Mouse (Mus musculus) testis, postnatal 14 days (tissue): ENCODE measurements around the gene Ap3b1.
"Not testable (repeated sequence)": the region's sequence is repeated elsewhere in the genome, so short reads cannot be mapped to it uniquely, and the experiment has no call there.

Experiments used
- DNase-seq: peaks from one replicate; pipeline ENCODE4 v3.0.0; 2021; ENCODE audit warnings: low spot score

Ap3b1 gene

DNA sequence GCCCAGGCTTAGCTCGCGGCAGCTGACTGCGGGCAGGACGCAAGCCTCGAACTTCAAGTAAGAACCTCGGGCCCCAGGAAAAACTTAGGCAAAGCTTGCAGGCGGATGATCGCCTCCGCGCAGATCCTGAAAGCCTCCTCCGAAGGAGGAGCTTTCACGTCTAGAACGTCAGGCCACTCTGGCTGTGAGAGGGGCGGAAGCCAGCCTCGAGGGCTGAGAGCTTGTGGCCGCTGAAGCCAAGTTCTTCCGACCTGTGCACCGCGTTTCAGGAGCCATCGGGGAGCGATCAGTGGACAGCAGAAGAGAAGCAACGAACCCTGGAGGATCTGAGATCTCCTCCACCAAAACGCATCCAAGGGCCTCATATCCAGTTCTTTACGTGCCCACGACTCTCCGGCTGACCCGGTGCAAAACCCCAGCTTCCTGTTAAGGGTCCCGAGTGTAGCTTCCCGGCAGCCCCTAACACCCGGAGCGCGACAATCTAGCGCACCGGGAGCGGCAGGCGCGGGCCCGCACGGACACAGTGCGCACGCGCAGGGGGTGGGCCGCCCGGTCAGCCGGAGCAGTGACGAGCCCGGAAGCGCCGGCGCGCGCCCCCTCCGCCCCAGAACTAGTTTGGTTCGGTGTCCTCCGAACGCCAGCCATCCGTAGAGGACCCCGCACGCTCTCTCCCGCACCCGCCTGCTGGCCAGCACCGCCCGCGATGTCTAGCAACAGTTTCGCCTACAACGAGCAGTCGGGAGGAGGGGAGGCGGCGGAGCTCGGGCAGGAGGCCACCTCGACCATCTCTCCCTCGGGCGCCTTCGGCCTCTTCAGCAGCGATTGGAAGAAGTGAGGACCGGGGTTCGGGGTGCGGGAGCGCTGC, at the start of gene Ap3b1:
TSS of gene Ap3b1 (plus strand) at position 560 of the 865 bp plus-strand sequence.
- DNase-seq = peak; percentile 90

GRCm38 (mm10) chr13:94312812-94313211, 45.9 kb upstream of the Ap3b1 start:
- not testable (repeated sequence) for DNase-seq

- no peak for DNase-seq
These were observed 41.7 kb upstream of the Ap3b1 start for GRCm38 (mm10) chr13:94316975-94317511.

GRCm38 (mm10) chr13:94321094-94321792, 37.5 kb upstream of the Ap3b1 start:
- DNase-seq = no peak

DNA sequence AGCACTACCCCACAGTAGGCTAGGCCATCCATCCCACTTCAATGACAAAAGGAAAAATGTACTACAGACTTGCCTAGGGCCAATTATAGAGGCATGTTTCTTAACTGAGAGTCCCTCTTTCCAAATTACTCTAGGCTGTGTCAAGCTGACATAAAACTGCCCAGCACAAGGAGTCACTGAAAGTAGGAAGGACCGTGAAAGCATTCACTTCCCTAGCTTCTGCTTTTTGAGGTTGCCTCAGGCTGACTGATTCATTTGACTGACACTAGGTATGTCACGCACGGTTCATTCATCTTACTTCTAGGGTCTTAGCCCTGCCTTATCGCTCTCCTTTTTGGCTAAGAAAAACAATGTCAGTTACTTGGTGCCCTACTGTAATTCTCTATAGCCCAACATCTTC, 36.3 kb upstream of the Ap3b1 start:
- no peak for DNase-seq

DNA sequence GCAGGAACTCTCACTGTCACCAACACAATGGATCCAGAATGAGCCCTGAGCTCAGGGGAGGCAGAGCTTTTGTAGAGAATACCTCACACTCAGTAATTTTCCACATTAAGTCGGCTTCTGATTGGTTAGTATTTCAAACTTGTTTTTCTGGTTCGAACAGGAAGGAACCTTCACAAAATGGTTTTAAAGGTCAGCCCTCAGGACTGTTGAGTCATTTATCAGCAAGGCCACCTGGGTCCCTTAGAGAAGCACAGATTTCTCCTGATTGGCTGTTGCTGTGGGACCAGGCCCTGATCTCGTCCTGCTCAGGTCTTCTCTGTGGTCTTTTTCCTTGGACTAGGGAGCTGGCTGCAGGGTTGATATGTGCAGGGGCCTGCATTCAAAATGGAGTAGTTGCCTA, 30.7 kb upstream of the Ap3b1 start:
- DNase-seq = no peak

DNA sequence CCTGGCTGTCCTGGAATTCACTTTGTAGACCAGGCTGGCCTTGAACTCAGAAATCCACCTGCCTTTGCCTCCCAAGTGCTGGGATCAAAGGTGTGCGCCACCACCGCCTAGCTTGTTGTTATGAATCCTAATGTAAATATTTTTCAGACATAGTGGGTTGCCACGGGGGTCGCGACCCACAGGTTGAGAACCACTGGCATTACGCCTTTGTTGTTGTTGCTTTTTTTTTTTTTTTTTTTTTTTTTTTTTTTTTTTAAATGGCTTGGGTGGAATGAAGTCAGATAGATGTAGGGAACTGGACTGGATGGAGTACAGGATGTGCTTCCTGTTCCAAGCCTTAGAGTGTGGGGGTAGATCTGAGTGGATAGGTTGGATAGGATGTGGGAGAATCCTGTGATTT, 29.8 kb upstream of the Ap3b1 start:
- not testable (repeated sequence) for DNase-seq

- no peak for DNase-seq
These were observed 28.3 kb upstream of the Ap3b1 start for GRCm38 (mm10) chr13:94330392-94330979.

DNA sequence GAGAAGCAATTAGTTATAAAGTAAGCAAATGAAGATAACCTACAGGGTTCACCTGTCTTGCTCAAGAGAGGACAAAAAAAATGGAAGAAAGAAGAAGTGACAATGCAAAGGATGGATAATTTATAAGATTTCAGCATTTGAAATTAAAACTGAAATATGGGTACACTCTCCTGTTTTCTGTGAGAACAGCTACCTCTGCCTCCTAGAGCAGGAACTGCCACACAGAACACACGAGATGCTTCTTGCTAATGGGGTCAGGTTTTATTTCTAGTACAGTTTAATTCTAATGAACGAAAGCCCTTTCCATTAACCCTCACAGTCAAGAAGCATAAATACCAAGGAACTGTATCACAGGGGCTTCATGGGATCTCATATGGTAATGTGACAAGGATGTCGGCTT, 20.4 kb upstream of the Ap3b1 start:
- no peak for DNase-seq

DNA sequence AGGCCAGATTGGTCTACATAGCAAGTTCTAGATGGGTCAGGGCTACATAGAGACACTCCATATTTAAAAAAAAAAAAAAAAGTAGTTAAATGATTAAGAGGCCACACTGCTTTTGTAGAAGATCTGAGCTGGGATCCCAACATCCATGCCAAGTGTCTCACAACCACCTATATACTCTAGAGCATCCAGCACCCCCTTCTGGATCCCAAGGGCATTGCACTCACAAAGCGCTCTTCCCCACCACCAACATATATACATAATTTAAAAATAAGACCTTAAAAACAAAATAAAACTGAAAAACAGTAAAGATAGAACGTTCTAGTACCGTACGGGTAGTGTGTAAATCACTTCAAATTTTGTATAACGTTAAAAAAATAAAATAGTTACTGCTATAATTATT, 15.6 kb upstream of the Ap3b1 start:
- no peak for DNase-seq

- not testable (repeated sequence) for DNase-seq
These were observed 14.2 kb upstream of the Ap3b1 start for GRCm38 (mm10) chr13:94344600-94344999.

DNA sequence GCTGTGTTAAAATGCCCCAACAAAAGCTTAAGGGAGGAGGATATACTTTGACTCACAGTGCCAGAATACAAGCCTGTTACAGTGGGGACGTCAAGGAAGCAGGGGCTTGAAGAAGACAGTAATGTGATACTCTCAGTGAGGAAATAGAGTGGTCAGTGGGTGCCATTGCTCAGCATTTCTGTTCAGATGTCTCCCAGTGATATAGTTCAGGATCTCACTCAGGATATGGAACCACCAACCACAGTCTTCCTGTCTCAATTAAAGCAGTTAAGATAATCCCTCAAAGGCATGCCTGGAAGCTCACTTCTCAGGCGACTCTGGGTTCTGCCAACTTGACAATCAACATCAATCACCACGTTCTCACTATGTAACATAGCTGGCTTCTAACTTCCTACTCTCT, 4.2 kb upstream of the Ap3b1 start:
- no peak for DNase-seq

- DNase-seq = no peak
These were observed 709 bp upstream of the Ap3b1 start for GRCm38 (mm10) chr13:94358101-94358400.

DNA sequence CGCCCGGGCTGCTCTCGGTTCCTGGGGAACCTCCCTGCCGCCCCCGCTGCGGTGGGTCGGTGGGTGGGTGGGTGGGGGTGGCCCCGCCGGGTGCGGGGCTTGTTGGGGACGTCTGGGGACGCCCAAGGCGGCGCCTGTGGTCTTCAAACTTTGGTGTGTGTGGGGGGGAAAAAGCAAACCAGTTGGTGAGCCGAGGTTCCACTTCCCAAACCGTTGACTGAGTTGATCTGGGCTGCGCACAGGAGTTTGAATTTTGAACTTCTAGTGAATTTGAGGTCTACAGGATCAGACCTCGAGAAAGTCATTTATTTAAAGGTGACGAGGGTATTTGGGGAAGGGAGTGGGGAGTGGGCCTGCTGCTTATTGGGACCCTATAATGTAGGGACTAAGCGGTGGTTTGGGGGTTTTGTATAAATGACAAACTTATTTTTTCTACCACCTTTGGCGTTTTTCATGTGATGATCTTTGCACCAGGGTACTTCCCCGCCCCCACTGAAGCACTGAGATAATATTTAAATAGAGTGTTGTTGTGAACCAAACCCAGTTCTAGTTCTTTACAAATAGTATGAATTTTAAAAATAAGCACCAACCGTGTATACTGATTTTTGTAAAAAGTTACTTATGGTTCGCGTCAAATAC, 641 bp downstream of the Ap3b1 start:
- no peak for DNase-seq

DNA sequence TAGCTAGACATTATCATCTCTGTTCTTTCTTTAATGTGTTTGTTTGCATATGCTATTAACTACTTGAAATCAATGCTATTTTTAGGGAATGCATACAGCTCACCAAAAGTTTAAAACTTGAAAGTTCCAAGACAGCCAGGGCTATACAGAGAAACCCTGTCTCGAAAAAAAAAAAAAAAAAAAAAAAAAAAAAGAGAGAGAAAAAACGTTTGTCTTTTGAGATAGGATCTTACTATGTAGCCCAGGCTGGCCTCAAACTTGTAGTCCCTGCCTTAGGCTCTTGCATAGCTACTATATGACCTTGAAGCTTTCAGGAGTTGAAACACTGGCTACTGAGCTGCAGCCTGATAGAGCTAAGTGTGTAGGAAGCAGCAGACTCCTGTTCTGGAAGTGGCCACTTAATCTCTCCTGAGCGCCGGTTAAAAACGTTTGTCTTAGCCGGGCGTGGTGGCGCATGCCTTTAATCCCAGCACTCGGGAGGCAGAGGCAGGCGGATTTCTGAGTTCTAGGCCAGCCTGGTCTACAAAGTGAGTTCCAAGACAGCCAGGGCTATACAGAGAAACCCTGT, 2.3 kb downstream of the Ap3b1 start:
- not testable (repeated sequence) for DNase-seq

GRCm38 (mm10) chr13:94364336-94364735, 5.6 kb downstream of the Ap3b1 start:
- DNase-seq = no peak

DNA sequence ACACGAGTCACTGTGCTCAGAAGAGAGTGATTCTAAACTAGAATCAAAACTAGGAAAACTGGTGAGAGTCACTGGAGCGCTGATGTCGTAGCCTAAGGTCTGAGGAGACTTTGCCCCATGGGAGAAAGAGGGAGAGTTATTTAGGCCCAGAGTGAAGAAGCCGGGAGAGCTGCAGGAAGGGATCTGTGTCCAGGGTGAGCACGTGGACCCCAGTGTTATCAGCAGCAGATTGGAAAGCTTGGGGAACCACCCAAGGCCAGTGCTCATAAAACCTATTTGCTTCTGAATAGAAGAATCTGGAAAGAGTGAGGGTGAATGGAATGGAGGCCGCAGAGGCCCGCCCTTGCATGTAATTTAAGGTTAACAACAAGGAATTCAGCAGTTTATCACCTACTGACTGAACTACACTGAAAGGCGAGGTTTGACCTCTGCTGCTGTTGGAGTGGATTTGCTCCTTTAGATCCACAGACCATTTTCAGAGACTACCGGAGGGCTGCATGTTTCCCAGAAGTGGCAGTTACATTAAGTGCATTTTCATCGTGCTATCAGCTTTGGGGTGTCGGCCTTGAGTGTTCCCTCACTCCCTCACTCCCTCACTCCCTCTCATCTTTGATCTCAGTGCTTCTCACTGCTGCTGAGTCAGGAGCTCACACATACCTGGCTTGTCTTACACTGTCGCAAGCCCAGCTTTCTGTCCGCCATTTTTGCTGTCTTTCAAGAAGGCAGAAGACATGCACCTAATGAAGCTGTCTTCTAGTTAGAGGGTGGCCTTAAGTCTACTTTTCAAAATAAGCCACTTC, 6.5 kb downstream of the Ap3b1 start:
- DNase-seq = no peak

DNA sequence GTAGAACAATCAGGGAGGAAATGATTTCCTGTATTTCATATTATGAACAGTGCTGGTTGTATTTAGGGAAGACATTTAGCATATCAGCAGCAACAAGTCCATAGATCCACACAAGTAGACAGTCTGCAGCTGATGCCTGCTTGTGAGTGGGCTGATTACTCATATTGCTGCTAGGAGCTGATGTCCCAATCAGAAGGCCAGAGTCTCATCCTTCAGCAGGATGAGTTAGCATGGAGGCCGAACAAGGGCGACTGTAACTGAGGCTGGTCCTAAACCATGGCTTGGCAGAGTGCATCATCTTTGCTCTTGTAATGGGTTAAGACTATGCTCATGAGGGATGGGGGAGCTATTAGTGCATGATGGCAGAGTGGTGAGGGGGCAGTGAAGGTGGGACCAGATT, 9.1 kb downstream of the Ap3b1 start:
- no peak for DNase-seq

DNA sequence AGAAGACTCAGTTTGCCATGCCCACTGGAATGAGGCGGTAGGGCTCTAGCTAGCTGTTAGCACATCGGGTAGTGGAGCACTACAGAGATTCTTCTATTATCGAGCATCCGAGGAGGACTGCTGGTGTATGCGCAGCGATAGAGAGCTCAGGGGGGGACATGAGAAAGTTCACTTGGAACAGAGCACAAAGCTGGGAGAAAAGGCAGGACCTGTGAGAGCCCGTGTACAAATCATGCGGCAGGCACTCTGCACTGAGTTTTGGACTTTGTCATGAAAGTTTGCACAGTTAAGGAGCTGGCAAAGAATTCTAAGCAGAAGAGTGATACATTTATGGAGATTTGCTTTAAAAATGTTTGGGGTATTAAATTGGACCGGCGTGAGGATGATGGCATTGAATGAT, 11.8 kb downstream of the Ap3b1 start:
- no peak for DNase-seq

GRCm38 (mm10) chr13:94372066-94372465, 13.3 kb downstream of the Ap3b1 start:
- no peak for DNase-seq

- no peak for DNase-seq
These were observed 15.4 kb downstream of the Ap3b1 start for GRCm38 (mm10) chr13:94374131-94374530.
